Mouse (Mus musculus) kidney, embryonic 16.5 days (tissue): ENCODE measurements at regions not wholly inside any gene's neighbourhood (a gene's known extent, or its start where the extent isn't known, plus 50 kb on each side); places are given as distances from the start of the nearest gene placed in this dataset.
A peak's percentile ranks its signal among the peaks of the same experiment; 100 is the strongest.

Source experiments
- ATAC-seq: fragments of 200-750 bp; cut with Nextera tagmentation; 2 replicates; pipeline ENCODE4 v1.8.0; 2017; ENCODE audit warnings: moderate TSS enrichment; ENCODE audit not compliant: low FRiP score, low TSS enrichment
- H3K27ac ChIP-seq: fragments of 300-500 bp; sonication (generic); 2 replicates; pipeline ENCODE4 v1.5.1; 2014; ENCODE audit warnings: low read length
- H3K27me3 ChIP-seq: fragments of 300-500 bp; sonication (generic); 2 replicates; pipeline ENCODE4 v1.6.1; 2014; ENCODE audit warnings: low read length, control low read depth, mixed read lengths; ENCODE audit not compliant: insufficient read depth
- H3K36me3 ChIP-seq: fragments of 300-500 bp; sonication (generic); 2 replicates; pipeline ENCODE4 v1.6.1; 2014; ENCODE audit warnings: low read length, control low read depth, mixed read lengths; ENCODE audit not compliant: insufficient read depth
- H3K4me1 ChIP-seq: fragments of 300-500 bp; sonication (generic); 2 replicates; pipeline ENCODE4 v1.6.1; 2014; ENCODE audit warnings: low read length, control low read depth, mixed read lengths; ENCODE audit not compliant: insufficient read depth
- H3K4me2 ChIP-seq: fragments of 300-500 bp; sonication (generic); replicated peaks from 2 replicates; pipeline ENCODE4 v1.6.1; 2014; ENCODE audit warnings: low read depth, low read length
- H3K4me3 ChIP-seq: fragments of 300-500 bp; sonication (generic); 2 replicates; pipeline ENCODE4 v1.5.1; 2014; ENCODE audit warnings: mild to moderate bottlenecking, low read length
- H3K9ac ChIP-seq: fragments of 300-500 bp; sonication (generic); replicated peaks from 2 replicates; pipeline ENCODE4 v1.6.1; 2014; ENCODE audit warnings: low read length
- H3K9me3 ChIP-seq: fragments of 300-500 bp; sonication (generic); 2 replicates; pipeline ENCODE4 v1.6.1; 2016; ENCODE audit warnings: low read length, control low read depth
- WGBS: fragments of 180-500 bp; shearing (Covaris S2); extraction: QIAGEN DNeasy Blood & Tissue Kit; methylation state at CpG from one replicate; pipeline ENCODE4 v1.1.7; 2014; 5-methylcytosine and 5-hydroxymethylcytosine counted together

GRCm38 (mm10) chr6:34246512-34246911 lies 69.6 kb upstream of the Slc35b4 start:
- ATAC-seq: no peak
- WGBS: 85% methylated on average over 4 of the region's 4 CpGs

DNA sequence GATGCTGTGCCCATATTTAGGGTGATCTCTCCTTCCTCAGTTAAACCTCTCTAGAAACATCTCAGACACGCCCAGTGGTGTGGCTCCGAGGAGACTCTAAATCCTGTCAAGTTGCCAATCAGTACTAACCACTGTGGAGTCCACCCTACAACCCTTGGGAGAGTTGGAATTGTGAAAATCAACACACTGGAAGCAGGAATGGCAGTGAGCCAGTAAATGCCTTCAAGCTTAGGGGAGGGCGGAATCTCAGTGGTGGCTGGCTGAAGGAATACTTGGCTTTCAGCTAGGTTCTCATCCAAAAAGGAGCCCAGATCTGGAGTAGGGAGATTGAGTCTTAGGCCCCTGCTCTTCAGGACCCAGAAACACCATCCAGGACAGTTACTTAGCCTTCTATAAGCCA lies 66.1 kb upstream of the Slc35b4 start:
- WGBS: 78% methylated on average over 3 of the region's 3 CpGs

More at GRCm38 (mm10) chr6:34246512-34246911, 69.6 kb upstream of the Slc35b4 start:
- Histone ChIP-seq H3K4me2 (no peak overlapping the region), H3K36me3 (no peaks in the 10 kb centered on the region), H3K4me1 (no peaks in the 10 kb centered on the region), H3K9me3 (no peaks in the 10 kb centered on the region), H3K27me3 (no peaks in the 10 kb centered on the region), H3K27ac (no peak overlapping the region), H3K9ac (no peak overlapping the region), H3K4me3 (no peak overlapping the region)

GRCm38 (mm10) chr6:34242486-34242885 lies 65.6 kb upstream of the Slc35b4 start:
- no peaks in the 10 kb centered on the region for H3K36me3 ChIP-seq
- H3K27ac ChIP-seq: no peak overlapping the region
- H3K4me3 ChIP-seq: no peak overlapping the region
- H3K9ac ChIP-seq: no peak overlapping the region
- ATAC-seq: 0 out of 2 replicates have a peak, but pooled peaks have one; percentile 35
- H3K9me3 ChIP-seq: no peaks in the 10 kb centered on the region
- WGBS: 26% methylated on average over 9 of the region's 9 CpGs
- no peaks in the 10 kb centered on the region for H3K4me1 ChIP-seq
- no peaks in the 10 kb centered on the region for H3K27me3 ChIP-seq
- no peak overlapping the region for H3K4me2 ChIP-seq

More for the DNA sequence above, 66.1 kb upstream of the Slc35b4 start:
- Histone ChIP-seq H3K9ac (no peak overlapping the region), H3K27me3 (no peaks in the 10 kb centered on the region), H3K27ac (no peak overlapping the region), H3K4me2 (no peak overlapping the region), H3K9me3 (no peaks in the 10 kb centered on the region), H3K4me1 (no peaks in the 10 kb centered on the region), H3K36me3 (no peaks in the 10 kb centered on the region), H3K4me3 (no peak overlapping the region)
- no peak for ATAC-seq

DNA sequence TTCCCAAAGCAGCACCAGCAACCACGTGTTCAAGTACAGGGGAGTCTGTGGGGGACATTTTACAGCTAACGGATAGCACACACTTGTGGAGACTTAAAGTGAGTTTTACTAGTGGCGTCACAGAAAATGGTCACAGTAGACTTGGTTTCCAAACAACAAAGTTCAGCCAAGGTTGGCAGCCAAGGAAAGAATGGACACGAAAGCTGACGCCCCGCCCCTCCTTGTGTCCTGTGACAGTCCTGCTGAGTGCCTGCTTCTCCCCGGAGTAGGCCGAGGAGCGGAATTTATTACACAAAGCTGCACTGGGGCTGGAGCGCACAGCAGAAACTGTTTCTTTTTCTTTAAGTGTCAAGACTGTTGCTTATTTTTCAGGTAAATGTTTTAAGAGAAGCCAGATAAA lies 58.2 kb upstream of the Slc35b4 start:
- Histone ChIP-seq H3K27me3 (no peaks in the 10 kb centered on the region), H3K4me1 (no peaks in the 10 kb centered on the region), H3K9me3 (no peaks in the 10 kb centered on the region), H3K4me2 (no peak overlapping the region), H3K9ac (no peak overlapping the region), H3K27ac (no peak overlapping the region), H3K36me3 (no peaks in the 10 kb centered on the region), H3K4me3 (no peak overlapping the region)
- 38% methylated on average over 10 of the region's 10 CpGs for WGBS
- ATAC-seq: no peak

DNA sequence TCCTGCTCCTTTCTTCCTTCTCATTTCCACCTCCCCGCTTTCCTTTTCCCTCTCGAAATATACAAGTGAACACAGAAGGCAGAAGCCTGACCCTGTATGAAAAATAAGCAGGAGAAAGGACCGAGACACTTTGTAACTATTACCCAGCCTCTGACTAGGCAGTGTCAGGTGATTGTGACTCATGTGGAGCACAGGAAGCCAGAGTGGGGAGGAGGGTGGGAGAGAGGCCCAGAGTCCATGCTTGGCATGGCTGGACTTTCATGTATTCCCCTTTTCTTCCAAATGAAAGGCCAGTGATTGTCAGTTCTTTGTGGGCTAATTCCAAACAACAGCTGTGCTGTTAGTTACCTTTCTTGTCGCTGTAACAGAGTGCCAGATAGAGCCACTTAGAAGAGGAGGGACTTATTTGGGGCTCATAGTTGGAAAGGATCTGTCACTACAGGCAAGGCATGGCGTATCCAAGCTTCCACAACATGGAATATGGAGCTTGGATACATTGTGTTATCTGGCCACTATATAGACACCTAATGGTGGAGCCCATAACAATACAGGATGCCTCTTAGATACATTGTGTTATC lies 57.6 kb upstream of the Slc35b4 start:
- 84% methylated on average over 5 of the region's 5 CpGs for WGBS

DNA sequence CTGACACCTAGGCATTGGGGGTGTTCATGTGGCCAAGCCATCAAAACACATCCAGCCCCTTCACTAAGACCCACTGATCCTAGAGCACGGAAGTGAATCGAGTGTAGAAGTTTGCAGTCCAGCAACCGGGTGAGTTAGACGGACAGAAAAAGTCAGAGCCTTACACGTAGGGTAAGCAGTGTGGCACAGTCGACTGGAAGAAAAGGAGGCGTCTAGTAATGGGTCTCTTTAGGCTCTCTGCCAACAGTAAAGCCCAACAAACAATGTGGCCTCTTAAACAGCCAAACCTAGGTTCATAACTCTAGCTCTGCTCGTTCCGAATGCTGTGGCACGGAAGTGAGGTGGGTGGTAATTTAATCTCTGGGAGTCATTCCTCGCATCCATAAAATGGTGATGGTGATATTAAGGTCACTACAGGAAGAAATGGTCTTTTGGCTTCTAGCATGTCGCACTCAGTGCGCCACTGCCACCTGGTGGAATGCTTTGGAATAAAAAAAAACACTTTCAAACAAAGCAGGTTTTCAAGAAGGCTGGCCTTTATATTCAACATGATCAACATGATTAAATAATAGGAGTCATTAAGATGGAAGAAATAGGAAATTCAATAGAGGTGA lies 54.0 kb upstream of the Slc35b4 start:
- 25% methylated on average over 13 of the region's 13 CpGs for WGBS
- Histone ChIP-seq H3K9me3 (no peaks in the 10 kb centered on the region), H3K36me3 (no peaks in the 10 kb centered on the region), H3K9ac (no peak overlapping the region), H3K4me1 (0 out of 2 replicates have a peak, but pooled peaks cover 3% of the 10 kb centered on the region), H3K4me2 (no peak overlapping the region), H3K4me3 (no peak overlapping the region), H3K27ac (0 out of 2 replicates have a peak overlapping the region, but pooled peaks have one; percentile 49), H3K27me3 (no peaks in the 10 kb centered on the region)
- 0 out of 2 replicates have a peak, but pooled peaks have one; percentile 49 for ATAC-seq

More for the DNA sequence above, 57.6 kb upstream of the Slc35b4 start:
- no peaks in the 10 kb centered on the region for H3K36me3 ChIP-seq
- no peaks in the 10 kb centered on the region for H3K9me3 ChIP-seq
- no peak overlapping the region for H3K9ac ChIP-seq
- no peak overlapping the region for H3K27ac ChIP-seq
- H3K4me2 ChIP-seq: no peak overlapping the region
- no peaks in the 10 kb centered on the region for H3K27me3 ChIP-seq
- H3K4me3 ChIP-seq: no peak overlapping the region
- H3K4me1 ChIP-seq: no peaks in the 10 kb centered on the region
- ATAC-seq: no peak

GRCm38 (mm10) chr6:34227131-34227530 lies 50.2 kb upstream of the Slc35b4 start:
- 35% methylated on average over 4 of the region's 4 CpGs for WGBS
- peak; percentile 81 for ATAC-seq

More at GRCm38 (mm10) chr6:34227131-34227530, 50.2 kb upstream of the Slc35b4 start:
- Histone ChIP-seq H3K27ac (no peak overlapping the region), H3K4me1 (0 out of 2 replicates have a peak, but pooled peaks cover 3% of the 10 kb centered on the region), H3K4me2 (no peak overlapping the region), H3K27me3 (no peaks in the 10 kb centered on the region), H3K9me3 (peaks cover 5% of the 10 kb centered on the region; the same call in 1 of the 2 replicates), H3K36me3 (no peaks in the 10 kb centered on the region), H3K9ac (no peak overlapping the region), H3K4me3 (no peak overlapping the region)
